In genomic region chr8:106805859-106806258, GRCm38 (mm10) we compare ENCODE assay signal across 17 mouse cellular contexts.
DNase-seq lines count a peak whose midpoint lies in the region; ATAC-seq and TF ChIP-seq lines count a peak whose summit lies in the region.
"Had no signal": no experiment of that assay in that cellular context is flagged by ENCODE, and none has a peak within 500 bp of the region (broad histone marks: within the 10 kb centered on the region; RNA-seq: fewer than 3 reads in every experiment).

No protein-coding gene starts in this region.

- H3K4me1 ChIP-seq in forebrain, postnatal 0 days (ENCODE audit: insufficient read depth): no peaks in the 10 kb centered on the region
- 0 out of 2 replicates have a peak, but pooled peaks cover 2% of the 10 kb centered on the region for H3K4me1 ChIP-seq in forebrain, embryonic 13.5 days
- no peaks in the 10 kb centered on the region for H3K4me1 ChIP-seq in liver, postnatal 0 days (ENCODE audit: insufficient read depth)
- H3K4me1 ChIP-seq: heart, embryonic 15.5 days; limb, embryonic 13.5 days had no signal

- H3K27ac ChIP-seq in forebrain, postnatal 0 days (ENCODE audit: low read depth, low read length): no peak overlapping the region
- H3K27ac ChIP-seq in forebrain, embryonic 13.5 days: no peak overlapping the region
- H3K27ac ChIP-seq in liver, postnatal 0 days (ENCODE audit: low read depth): no peak overlapping the region
- H3K27ac ChIP-seq: heart, embryonic 15.5 days; hindbrain, embryonic 13.5 days; limb, embryonic 13.5 days had no signal

- no peaks in the 10 kb centered on the region for H3K27me3 ChIP-seq in forebrain, postnatal 0 days (ENCODE audit: insufficient read depth, low read length)
- no peaks in the 10 kb centered on the region for H3K27me3 ChIP-seq in forebrain, embryonic 13.5 days
- H3K27me3 ChIP-seq in liver, postnatal 0 days (ENCODE audit: insufficient read depth, low read length): no peaks in the 10 kb centered on the region
- H3K27me3 ChIP-seq: heart, embryonic 15.5 days; hindbrain, embryonic 13.5 days; limb, embryonic 13.5 days had no signal

- no peak for TF ChIP-seq POLR2A in brain, embryonic 14.5 days (IDR thresholded peaks at IDR 0.05; ENCODE audit: borderline replicate concordance, extremely low read depth, insufficient read depth, insufficient read length, poor library complexity, severe bottlenecking)

- no peak overlapping the region for H3K9ac ChIP-seq in forebrain, postnatal 0 days
- H3K9ac ChIP-seq in forebrain, embryonic 13.5 days: no peak overlapping the region
- H3K9ac ChIP-seq in liver, postnatal 0 days (replicated peaks): no peak overlapping the region
- H3K9ac ChIP-seq: heart, embryonic 15.5 days; hindbrain, embryonic 13.5 days; limb, embryonic 13.5 days had no signal

- DNase-seq in forebrain, postnatal 0 days: no peak
- no peak for DNase-seq in liver, postnatal 0 days
- no peak for DNase-seq in liver
- DNase-seq in B cell, adult 2 months: peak; percentile 6 to 26
- no peak for DNase-seq in brain, embryonic 14.5 days (ENCODE audit: low read depth)
- no peak for DNase-seq in cerebellum, adult 11-12 months
- DNase-seq in layer of hippocampus, postnatal 25 days (ENCODE audit: extremely low spot score in 1 of 2, low spot score in 1 of 2): no peak
- DNase-seq: adrenal gland, adult 8-10 months; gastrocnemius, postnatal 25 days; kidney, postnatal 25 days; lung, postnatal 14 days; right cerebral cortex, postnatal 25 days had no signal

- no peak overlapping the region for H3K4me3 ChIP-seq in forebrain, postnatal 0 days (ENCODE audit: low read depth, low read length)
- H3K4me3 ChIP-seq in forebrain, embryonic 13.5 days: no peak overlapping the region
- H3K4me3 ChIP-seq in liver, postnatal 0 days (ENCODE audit: low read depth, low read length): no peak overlapping the region
- H3K4me3 ChIP-seq: heart, embryonic 15.5 days; hindbrain, embryonic 13.5 days; limb, embryonic 13.5 days had no signal

- H3K9me3 ChIP-seq in forebrain, postnatal 0 days (ENCODE audit: low read length): no peaks in the 10 kb centered on the region
- H3K9me3 ChIP-seq in forebrain, embryonic 13.5 days (replicated peaks): peaks cover 6% of the 10 kb centered on the region
- H3K9me3 ChIP-seq in liver, postnatal 0 days (ENCODE audit: low read length): no peaks in the 10 kb centered on the region
- H3K9me3 ChIP-seq: heart, embryonic 15.5 days; hindbrain, embryonic 13.5 days had no signal

- no peak for TF ChIP-seq EP300 in liver, postnatal 0 days (IDR thresholded peaks at IDR 0.05; ENCODE audit: low read depth)

- H3K4me2 ChIP-seq in forebrain, postnatal 0 days (ENCODE audit: low read depth): no peak overlapping the region
- no peak overlapping the region for H3K4me2 ChIP-seq in forebrain, embryonic 13.5 days
- no peak overlapping the region for H3K4me2 ChIP-seq in liver, postnatal 0 days (ENCODE audit: low read depth, low read length)
- H3K4me2 ChIP-seq: heart, embryonic 15.5 days; hindbrain, embryonic 13.5 days; limb, embryonic 13.5 days had no signal

- peak; percentile 33; the same call in 1 of the 2 replicates for TF ChIP-seq CTCF in forebrain, postnatal 0 days (IDR thresholded peaks at IDR 0.05; ENCODE audit: low read depth)
- TF ChIP-seq CTCF in liver, postnatal 0 days (IDR thresholded peaks at IDR 0.05; ENCODE audit: low read depth): peak; percentile 37
- peak; percentile 22; the same call in 1 of the 2 replicates for TF ChIP-seq CTCF in brain, embryonic 14.5 days (IDR thresholded peaks at IDR 0.05; ENCODE audit: borderline replicate concordance, extremely low read depth, insufficient read depth, insufficient read length)

- 97% methylated on average over 3 of the region's 3 CpGs for WGBS in forebrain, postnatal 0 days
- 100% methylated on average over 3 of the region's 3 CpGs for WGBS in forebrain, embryonic 13.5 days
- 85% methylated on average over 3 of the region's 3 CpGs for WGBS in liver, postnatal 0 days (ENCODE audit: insufficient replicate concordance)

- no peak for ATAC-seq in forebrain, postnatal 0 days
- no peak for ATAC-seq in forebrain, embryonic 13.5 days
- no peak for ATAC-seq in liver, postnatal 0 days
- ATAC-seq: forebrain, embryonic 16.5 days had no signal

- no peaks in the 10 kb centered on the region for H3K36me3 ChIP-seq in forebrain, postnatal 0 days (ENCODE audit: insufficient read depth)
- H3K36me3 ChIP-seq in forebrain, embryonic 13.5 days (ENCODE audit: poor library complexity, severe bottlenecking): no peaks in the 10 kb centered on the region
- H3K36me3 ChIP-seq in liver, postnatal 0 days (replicated peaks; ENCODE audit: insufficient read depth, low read length): peaks cover 3% of the 10 kb centered on the region; the same call in 1 of the 2 replicates
- H3K36me3 ChIP-seq: hindbrain, embryonic 13.5 days had no signal

Comparison
In these comparisons a context has a peak if more than half of its experiments do, and no peak if none do; other contexts are left out.
1. DNase-seq: peak in B cell, adult 2 months (2 of 2); none in forebrain, postnatal 0 days (single experiment), liver, postnatal 0 days (single experiment), liver (single experiment), brain, embryonic 14.5 days (single experiment), cerebellum, adult 11-12 months (single experiment) and layer of hippocampus, postnatal 25 days (0 of 2).
2. Peak in every context shown above with its lines, with median percentiles within 50 percentile points of each other: CTCF ChIP-seq.